Mouse (Mus musculus) cortical plate, adult 2 months (tissue): Measurements from ENCODE around the gene Herc4.

Source experiments
- CTCF ChIP-seq: fragments of 200-500 bp; IDR thresholded peaks from 2 replicates; pipeline ENCODE4 v1.5.1; 2011; ENCODE audit warnings: mild to moderate bottlenecking, control low read depth, low read length; ENCODE audit not compliant: insufficient read depth; ENCODE audit errors: extremely low read depth
- POLR2A ChIP-seq: fragments of 200-500 bp; IDR thresholded peaks from 2 replicates; pipeline ENCODE4 v1.6.1; 2011; ENCODE audit warnings: mild to moderate bottlenecking, low read length, control low read depth; ENCODE audit not compliant: insufficient read depth; ENCODE audit errors: extremely low read depth

DNA sequence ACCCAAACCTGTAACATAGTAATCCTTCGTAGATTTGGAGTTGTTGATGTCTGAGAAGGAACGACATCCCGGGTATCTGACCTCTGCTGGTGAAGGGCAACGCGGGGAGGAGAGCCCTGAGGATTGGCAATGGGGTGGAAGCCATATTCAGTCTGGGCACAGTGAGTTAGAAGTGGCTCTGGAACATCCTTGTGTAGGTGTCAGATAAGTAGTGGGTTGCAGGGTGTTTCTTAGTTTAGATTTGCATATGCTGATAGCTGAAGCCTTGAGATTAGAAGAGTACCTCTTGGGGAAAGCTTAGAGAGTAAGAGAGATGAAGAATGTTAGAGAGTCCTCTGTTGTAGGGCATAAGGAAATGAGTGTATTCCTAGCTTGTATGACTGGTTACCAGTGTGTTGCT lies 29.3 kb downstream of the Herc4 start:
- no peak for TF ChIP-seq POLR2A
- no peak for TF ChIP-seq CTCF
